Mouse (Mus musculus): ENCODE data around the gene Syngr1.

Gene Syngr1

DNA sequence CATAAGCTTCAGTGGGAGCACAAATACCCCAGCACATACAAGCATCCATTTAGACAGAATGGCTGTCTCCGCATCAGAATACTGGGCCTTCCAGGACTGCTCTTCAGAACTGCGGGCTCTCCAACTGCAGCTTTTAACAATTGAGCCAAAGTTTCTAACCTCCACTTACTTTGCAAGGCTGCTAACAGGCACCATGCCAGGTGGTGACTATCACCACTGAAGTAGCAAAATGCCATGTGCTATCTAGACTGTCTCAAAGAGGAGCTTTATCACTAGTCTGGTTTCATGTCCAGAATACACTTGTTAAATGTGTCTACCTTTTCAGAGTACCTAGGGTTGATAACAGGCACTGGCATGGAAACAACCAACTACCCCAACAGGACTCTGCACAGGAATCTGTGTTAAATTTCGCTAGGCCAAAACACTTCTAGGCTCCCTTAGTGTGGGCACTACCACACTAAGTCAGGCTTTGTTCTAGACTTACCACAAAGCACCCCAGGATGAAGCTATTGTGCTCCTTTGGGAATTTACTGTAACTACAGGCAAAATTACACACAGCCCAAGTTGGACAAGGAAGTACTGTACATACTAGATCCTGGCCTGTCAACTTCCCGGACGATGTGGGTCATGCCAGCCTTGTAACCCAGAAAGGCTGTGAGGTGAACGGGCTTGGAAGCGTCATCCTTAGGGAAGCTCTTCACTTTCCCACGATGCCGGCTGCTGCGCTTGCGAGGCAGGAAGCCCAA, 9.2 kb upstream of the Syngr1 start:
- in situ Hi-C loops (cut with MboI; ENCODE audit: low pct_unique_long_range_greater_than_20kb in 1 of 2, low sequenced_read_pairs in 2 of 2, unreplicated experiment in 1 of 2): no loop called here

DNA sequence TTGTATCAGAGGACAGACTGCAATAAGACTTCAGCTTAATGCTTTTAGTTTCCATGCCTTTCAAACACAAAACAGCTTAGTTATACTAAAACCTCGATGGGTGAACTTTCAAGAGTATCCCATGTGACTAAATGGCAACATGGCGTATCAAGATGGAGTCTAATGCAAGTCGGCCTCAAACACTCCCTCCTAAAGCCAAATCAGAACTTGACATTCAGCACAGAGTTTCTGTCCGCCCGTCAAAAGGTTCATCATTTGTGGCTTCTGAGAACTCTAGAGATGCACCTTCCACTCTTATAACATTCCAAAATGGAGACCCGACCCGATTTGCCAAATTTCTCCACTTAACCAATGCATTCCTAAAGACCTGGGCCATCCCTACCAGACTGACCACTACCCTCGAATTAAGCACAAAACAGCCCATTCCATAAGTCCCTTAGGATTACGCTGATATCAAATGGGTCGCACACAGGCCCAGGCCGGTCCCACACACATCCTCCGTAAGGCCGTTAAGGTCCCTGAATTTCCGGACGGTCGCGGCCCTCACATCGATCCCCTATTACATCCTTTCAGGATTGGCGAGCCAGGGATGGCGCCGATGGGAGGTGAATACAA, 8.4 kb upstream of the Syngr1 start:
- in situ Hi-C loops (cut with MboI; ENCODE audit: low pct_unique_long_range_greater_than_20kb in 1 of 2, low sequenced_read_pairs in 2 of 2, unreplicated experiment in 1 of 2): no loop called here

DNA sequence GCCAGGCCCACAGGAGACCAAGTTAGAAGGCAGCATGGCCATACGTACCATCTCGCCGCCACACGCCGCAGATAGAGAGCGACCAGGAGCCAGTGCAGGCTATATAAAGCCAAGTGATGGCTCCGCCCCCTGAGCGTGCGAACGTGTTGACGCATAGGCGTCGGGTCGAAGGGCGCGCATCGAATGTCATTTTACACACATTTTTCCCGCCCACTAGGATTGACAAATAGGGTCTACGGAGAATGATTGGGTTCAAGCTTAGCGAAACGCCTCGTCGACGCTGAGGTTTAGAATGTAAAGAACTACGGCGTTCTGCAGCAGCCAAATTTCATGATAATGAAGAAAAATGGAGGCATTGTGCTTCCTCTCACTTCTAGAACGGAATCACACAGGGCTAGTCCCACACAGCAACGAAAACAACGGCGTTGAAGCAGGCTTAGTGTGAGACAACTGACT, 7.8 kb upstream of the Syngr1 start:
- in situ Hi-C loops (cut with MboI; ENCODE audit: low pct_unique_long_range_greater_than_20kb in 1 of 2, low sequenced_read_pairs in 2 of 2, unreplicated experiment in 1 of 2): no loop called here

DNA sequence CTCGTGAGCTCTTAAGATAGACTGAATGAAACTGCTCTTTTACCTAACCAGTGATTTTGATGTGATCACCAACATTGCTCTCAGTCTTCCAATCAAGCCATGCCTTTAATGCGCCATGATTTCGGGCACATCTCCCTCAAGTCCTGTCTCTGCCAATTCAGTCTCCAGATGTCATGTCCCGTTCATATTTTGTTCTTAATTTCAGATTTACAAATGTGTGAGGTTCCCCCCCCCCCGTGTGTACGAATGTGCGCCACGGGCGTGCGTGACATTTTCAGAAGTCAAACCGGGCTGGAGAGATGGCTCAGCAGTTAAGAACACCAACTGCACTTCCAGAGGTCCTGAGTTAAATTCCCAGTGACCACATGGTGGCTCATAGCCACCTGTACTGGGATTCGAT, 7.4 kb upstream of the Syngr1 start:
- in situ Hi-C loops (cut with MboI; ENCODE audit: low pct_unique_long_range_greater_than_20kb in 1 of 2, low sequenced_read_pairs in 2 of 2, unreplicated experiment in 1 of 2): no loop called here

DNA sequence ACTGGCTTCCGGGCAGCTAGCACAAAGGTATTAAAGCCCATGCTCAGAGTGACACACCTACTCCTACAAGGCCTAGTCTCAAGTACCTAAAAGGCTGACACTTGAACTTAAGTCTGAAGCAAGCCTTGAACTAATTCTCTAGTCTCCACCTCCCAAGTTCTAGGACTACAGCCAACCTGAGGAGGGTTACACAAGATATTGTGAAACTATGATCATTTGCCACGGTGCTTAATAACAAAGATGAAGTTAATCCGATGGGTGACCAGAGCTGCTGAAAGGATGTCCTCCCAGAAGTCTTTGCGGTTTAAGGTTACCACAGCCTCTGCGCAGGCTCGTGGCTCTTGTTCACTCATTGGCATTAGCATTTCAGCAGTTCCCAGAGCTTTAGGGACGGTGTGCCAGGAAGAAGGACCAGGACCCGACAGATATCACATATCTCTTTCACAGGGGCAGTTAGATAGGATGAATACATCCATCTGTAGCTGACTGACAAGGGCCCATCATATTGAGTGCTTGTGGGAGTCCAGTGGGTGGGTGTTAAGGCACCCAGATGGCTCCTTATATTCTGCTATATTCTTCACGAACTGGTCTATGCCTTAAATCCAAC, 3.6 kb upstream of the Syngr1 start:
- in situ Hi-C loops (cut with MboI; ENCODE audit: low pct_unique_long_range_greater_than_20kb in 1 of 2, low sequenced_read_pairs in 2 of 2, unreplicated experiment in 1 of 2): no loop called here

DNA sequence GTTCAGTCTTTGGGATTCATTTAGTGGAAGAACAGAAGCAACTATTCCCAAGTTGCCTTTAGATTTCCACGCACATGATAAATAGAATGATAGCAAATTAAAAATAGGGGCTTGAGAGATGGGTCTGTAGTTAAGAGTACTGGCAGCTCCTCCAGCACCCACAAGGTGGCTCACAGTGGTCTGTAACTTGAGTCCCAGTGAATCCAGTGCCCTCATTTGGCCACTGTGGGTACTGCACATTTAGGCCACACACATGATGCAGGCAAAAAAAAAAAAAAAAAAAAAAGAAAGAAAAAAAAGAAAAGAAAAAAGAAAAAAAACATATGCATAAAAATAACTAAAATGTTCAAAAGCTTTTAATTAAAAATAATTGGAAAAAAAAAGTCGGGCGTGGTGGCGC, 2.5 kb upstream of the Syngr1 start:
- in situ Hi-C loops (cut with MboI; ENCODE audit: low pct_unique_long_range_greater_than_20kb in 1 of 2, low sequenced_read_pairs in 2 of 2, unreplicated experiment in 1 of 2): no loop called here

DNA sequence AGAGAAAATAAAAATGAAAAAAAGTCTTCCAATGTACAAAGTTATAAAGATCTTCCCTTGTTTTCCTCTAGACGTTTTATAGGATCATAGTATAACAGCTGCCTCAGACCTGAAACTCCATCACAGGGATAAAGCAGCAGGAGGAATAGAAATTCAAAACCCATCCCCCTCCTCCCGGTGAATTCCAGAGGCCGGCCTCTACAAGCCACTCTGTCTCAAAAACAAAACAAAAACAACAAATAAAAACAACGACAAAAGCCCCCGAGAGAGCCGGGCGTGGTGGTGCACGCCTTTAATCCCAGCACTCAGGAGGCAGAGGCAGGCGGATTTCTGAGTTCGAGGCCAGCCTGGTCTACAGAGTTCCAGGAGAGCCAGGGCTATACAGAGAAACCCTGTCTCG, 979 bp upstream of the Syngr1 start:
- in situ Hi-C loops (cut with MboI; ENCODE audit: low pct_unique_long_range_greater_than_20kb in 1 of 2, low sequenced_read_pairs in 2 of 2, unreplicated experiment in 1 of 2): no loop called here

DNA sequence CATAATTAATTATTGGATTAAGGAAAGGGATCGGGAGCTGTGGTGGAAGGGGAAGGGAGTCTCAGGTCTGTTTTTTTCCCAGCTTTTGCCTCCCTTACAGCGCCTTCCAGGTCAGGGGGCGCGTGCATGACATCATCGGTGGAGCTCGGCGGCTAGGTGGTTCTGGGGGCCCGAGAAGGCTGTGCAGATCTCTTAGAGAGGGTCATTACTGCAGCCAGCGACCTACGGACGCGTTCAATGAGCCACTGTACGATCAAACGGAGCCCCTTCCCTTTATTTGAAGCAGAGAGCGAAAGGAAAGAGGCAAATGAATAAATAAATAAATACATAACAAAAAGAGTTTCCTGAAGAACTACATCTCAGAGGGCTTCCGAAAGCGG, 403 bp upstream of the Syngr1 start:
- in situ Hi-C loops (cut with MboI; ENCODE audit: low pct_unique_long_range_greater_than_20kb in 1 of 2, low sequenced_read_pairs in 2 of 2, unreplicated experiment in 1 of 2): no loop called here

DNA sequence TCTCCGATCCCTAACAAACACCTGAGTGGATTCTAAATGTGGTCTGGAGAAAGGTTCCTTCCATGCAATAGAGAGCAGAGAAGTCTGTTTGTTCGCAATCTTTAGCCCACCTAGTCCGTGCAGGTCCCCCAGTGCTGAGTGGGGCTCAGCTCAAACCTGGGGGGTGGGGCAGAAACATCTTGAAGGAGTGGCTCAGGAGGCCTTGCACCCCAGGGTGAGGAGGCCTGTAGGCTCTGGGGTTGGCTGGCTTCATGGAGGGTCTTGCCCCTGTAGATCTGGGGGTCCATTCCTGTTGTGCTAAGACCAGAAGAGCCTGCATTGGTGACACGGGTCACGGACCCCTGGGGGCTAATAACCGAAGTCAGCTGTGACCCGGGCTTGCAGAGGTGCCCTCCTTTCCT, 907 bp downstream of the Syngr1 start:
- in situ Hi-C loops (cut with MboI; ENCODE audit: low pct_unique_long_range_greater_than_20kb in 1 of 2, low sequenced_read_pairs in 2 of 2, unreplicated experiment in 1 of 2): no loop called here

DNA sequence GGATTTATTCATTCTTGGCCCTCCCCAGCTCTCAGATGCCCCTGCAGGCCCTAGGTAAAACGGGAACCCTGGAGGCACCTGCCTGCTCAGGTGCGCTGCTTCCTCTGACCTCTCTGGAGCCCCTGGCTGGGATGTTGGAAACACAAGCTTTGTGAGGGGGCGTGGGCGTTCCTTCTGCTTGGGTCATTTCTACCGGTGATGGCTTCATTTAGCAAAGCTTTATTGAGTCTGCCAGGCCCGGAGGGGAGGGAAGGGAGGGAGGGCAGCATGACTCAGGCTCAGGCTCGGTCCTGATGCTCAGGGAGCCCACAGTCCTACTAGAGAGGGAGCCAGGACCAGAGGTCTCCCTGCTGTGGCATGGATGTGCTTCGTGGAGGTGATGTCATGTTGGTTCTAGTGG, 1.5 kb downstream of the Syngr1 start:
- in situ Hi-C loops (cut with MboI; ENCODE audit: low pct_unique_long_range_greater_than_20kb in 1 of 2, low sequenced_read_pairs in 2 of 2, unreplicated experiment in 1 of 2): no loop called here

DNA sequence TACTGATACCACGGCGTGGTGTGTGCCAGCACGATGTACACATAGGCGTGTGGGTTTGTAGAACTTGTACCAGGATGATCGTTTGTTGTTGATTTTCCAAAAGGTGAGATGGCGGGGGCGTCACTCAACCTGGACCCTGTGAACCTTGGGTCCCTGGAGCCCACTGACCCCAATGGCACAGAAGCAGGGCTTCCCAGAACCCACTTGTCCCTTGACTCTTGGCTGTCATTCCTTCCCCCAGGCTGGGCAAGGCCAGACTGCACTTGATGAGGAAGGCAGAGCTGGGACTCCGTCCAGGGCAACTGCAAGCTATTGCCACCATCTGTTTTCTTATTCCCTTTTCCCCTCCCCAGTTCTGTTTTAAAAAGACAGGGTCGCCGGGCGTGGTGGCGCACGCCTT, 3.1 kb downstream of the Syngr1 start:
- in situ Hi-C loops (cut with MboI; ENCODE audit: low pct_unique_long_range_greater_than_20kb in 1 of 2, low sequenced_read_pairs in 2 of 2, unreplicated experiment in 1 of 2): no loop called here

DNA sequence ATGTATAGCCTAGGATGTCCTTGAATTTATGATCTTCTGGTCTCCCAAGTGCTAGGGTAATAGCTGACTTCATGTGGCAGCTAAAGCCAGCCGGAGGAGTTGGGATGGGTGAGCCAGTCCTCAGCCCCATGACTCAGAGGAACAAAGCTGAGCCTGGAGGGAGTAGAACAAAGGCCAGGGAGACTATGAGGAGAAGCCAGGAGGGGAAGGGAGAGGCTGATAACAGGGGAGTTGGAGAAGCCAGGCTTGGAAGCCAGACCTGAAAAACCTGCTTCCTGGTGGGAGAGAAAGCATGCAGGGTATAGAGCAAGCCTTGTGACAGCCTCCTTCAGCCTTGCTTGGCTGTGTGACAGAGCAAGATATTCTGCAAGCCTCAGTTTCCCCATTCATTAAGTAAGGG, 4.5 kb downstream of the Syngr1 start:
- in situ Hi-C loops (cut with MboI; ENCODE audit: low pct_unique_long_range_greater_than_20kb in 1 of 2, low sequenced_read_pairs in 2 of 2, unreplicated experiment in 1 of 2): no loop called here

DNA sequence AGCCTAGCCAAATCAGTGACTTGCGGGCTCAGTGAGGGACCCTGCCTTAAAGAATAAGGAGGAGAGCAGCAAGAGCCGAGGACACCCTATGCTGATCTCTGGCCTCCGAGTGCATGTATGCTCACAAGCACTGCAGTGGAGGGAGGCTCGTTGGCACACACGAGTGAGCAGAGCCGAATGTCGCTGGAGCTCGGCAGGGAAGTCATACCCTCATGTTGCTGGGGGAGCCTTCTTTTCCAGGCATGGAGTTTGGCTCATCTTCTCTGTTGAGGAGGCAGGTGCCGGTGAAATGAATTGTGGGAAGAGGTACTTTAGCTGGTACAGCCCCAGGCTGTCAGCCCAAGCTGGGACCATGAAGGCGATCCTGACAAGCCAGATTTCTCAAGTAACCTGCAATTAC, 5.3 kb downstream of the Syngr1 start:
- in situ Hi-C loops (cut with MboI; ENCODE audit: low pct_unique_long_range_greater_than_20kb in 1 of 2, low sequenced_read_pairs in 2 of 2, unreplicated experiment in 1 of 2): no loop called here

DNA sequence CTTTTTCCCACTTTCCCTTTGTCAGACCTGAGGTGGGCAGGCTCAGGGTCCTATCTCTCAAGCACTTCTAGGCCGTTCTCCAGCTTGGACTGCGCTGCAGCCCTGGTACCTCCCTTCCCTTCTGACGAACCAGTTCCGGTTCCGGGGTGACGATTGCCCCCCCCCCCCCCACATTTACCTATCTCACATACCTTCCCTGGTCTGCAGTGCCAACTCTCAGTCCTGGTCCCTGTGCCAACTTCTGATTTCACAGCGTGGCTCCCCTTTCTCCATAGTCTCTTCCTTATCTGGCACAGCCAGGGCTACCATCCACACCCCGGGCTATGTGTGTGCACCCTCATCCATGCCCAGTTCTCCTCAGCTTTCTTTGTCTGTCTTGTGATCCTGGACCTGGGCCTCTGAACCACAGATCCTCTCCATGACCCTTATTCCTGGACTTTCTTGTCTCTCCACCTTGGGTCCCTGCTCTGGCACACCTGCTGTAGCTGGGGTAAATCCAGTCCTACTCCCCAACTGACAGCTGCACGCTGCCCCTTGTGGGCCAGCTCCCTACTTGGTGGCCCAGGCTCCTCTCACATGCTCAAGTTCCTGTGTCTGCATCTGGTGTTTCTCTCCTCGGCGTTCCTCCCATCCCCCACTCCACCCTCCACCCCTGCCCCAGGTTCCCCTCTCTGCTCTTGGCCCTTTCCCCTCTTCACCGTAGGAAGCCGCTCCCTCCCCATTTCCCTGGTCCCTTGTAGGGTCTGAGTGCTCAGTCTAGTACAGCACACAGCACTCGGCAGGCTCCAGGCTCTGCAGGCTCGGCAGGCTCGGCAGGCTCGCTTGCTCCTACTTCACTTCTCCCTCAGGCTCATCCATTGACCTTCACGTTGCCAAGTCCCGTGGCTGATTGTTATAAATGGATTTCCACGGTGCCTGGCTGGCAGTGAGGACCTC, 6.1 kb downstream of the Syngr1 start:
- in situ Hi-C loops (cut with MboI; ENCODE audit: low pct_unique_long_range_greater_than_20kb in 1 of 2, low sequenced_read_pairs in 2 of 2, unreplicated experiment in 1 of 2): no loop called here

DNA sequence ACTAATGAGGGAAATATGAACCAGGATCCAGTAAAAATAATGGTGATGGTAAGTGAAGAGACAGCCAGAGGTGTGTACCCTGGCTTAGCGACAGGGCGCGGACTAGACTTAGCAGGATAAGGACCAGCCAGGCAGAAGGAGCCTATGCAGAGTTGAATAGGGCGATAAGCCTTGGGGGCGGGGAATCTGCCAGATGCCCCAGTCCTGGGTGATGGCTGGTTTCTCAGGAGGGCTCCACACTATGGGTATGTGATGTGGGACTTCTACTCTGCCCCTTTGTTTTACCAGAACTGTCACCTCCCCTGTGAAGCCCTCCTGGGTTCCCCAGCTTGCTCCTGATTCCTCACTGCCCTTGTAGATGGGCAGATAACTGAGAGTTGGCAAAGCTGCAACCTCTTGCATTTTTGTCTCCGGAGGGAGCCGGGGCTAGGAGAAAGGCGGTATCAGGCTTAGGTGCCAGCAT, 6.9 kb downstream of the Syngr1 start:
- in situ Hi-C loops (cut with MboI; ENCODE audit: low pct_unique_long_range_greater_than_20kb in 1 of 2, low sequenced_read_pairs in 2 of 2, unreplicated experiment in 1 of 2): no loop called here

DNA sequence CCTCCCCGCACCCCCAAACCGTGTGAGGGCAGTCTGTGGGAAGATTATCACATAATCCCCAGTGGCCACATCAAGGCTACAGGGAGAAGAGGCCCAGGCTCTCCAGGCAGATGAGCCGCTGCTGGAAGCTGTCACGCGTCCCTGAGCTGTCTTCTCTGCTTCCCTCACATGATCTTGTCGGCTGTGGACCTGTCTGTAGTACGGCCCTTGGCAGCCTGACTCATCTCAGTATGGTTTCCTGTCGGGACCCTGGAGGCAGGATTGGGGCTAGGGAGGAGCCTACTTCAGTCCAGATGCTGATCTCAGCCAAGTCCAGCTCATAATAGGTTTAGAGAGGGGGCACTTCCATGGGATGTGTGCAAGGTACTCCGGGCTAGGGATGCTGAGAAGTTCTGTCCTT, 7.7 kb downstream of the Syngr1 start:
- in situ Hi-C loops (cut with MboI; ENCODE audit: low pct_unique_long_range_greater_than_20kb in 1 of 2, low sequenced_read_pairs in 2 of 2, unreplicated experiment in 1 of 2): no loop called here

DNA sequence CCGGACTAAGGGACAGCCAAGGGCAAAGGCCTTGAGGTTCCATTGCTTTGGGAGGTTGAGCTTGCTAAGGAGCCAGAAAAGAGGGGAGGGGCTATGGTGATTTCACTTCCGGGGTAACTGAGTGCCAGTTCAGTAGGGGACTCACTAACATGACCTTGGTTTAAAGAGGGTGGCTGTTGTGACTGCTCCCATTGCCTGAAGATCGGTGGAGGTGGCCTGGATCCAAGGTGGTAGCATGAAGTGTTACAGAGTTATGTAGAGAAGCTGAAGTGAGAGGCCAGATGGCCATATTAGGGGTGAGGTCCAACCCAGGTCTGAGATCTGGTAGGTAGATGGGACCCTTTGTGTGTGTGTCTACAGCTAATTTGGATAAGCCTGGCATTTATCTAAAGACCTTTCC, 8.3 kb downstream of the Syngr1 start:
- in situ Hi-C loops (cut with MboI; ENCODE audit: low pct_unique_long_range_greater_than_20kb in 1 of 2, low sequenced_read_pairs in 2 of 2, unreplicated experiment in 1 of 2): no loop called here

DNA sequence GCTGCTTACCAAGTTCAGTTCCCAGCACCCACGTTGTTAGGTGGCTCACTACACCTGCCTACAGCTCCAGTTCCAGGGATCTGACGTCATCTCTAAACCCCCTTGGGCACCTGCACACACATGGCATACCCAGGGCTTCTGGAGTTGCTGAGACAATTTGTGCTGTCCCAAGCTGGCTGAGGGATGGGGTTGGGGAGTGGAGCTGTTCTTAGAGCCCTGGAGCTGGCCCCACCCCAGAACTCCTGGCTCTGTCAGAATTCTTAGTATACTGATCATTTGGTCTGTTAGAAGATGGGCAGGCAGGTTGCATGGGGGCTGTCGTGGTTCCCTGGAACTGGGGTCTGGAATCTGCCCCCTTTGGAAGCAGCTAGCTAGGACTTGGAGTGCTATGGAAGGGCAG, 9.1 kb downstream of the Syngr1 start:
- in situ Hi-C loops (cut with MboI; ENCODE audit: low pct_unique_long_range_greater_than_20kb in 1 of 2, low sequenced_read_pairs in 2 of 2, unreplicated experiment in 1 of 2): loop anchor here in 1 of 2 experiments (25.0 kb wide), 1 partner anchor 612 kb away; the partner anchor contains the start of gene Tnrc6b

DNA sequence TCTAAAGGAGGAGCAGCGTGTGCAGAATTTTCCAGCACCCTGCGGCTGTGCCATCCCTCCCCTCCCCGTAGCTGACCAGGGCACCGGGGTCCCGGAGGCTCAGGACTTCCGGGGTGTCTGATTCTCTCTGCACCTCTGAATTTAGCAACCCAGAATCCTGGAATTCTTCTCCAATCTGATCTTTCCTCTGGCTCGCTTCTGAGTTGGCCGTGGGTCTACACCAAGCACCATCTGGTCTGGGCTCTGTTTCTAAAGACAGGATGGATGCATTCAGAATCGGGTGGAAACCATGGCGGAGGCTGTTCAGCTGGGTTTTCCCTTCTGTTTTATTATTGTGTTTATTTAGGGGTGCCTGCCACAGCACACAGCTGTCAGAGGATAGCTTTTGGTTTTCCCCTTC, 9.7 kb downstream of the Syngr1 start:
- in situ Hi-C loops (cut with MboI; ENCODE audit: low pct_unique_long_range_greater_than_20kb in 1 of 2, low sequenced_read_pairs in 2 of 2, unreplicated experiment in 1 of 2): loop anchor here in 1 of 2 experiments (25.0 kb wide), 1 partner anchor 611 kb away; the partner anchor contains the start of gene Tnrc6b

Data from mouse embryonic stem cell (cell line).